Mouse (Mus musculus) thymus, postnatal 14 days (tissue): ENCODE results near the gene Tnfsf10.

ENCODE experiments used
- DNase-seq: peaks from one replicate; pipeline ENCODE4 v3.0.0; 2021

The Tnfsf10 gene

DNA sequence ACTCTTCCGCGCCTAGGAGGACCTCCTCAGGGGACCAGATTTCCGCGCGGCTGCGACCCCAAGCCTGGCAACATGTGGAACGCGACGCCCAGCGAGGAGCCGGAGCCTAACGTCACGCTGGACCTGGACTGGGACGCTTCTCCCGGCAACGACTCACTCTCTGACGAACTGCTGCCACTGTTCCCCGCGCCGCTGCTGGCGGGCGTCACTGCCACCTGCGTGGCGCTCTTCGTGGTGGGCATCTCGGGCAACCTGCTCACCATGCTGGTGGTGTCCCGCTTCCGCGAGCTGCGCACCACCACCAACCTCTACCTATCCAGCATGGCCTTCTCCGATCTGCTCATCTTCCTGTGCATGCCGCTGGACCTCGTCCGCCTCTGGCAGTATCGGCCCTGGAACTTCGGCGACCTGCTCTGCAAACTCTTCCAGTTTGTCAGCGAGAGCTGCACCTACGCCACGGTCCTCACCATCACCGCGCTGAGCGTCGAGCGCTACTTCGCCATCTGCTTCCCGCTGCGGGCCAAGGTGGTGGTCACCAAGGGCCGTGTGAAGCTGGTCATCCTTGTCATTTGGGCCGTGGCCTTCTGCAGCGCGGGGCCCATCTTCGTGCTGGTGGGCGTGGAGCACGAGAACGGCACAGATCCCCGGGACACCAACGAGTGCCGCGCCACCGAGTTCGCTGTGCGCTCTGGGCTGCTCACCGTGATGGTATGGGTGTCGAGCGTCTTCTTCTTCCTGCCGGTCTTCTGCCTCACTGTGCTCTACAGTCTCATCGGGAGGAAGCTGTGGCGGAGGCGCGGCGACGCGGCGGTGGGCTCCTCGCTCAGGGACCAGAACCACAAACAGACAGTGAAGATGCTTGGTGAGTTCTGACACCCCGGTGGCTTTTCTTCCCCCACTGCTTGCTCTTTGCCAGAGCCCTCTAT, 55.2 kb downstream of the Tnfsf10 start:
- DNase-seq, result no peak

DNA sequence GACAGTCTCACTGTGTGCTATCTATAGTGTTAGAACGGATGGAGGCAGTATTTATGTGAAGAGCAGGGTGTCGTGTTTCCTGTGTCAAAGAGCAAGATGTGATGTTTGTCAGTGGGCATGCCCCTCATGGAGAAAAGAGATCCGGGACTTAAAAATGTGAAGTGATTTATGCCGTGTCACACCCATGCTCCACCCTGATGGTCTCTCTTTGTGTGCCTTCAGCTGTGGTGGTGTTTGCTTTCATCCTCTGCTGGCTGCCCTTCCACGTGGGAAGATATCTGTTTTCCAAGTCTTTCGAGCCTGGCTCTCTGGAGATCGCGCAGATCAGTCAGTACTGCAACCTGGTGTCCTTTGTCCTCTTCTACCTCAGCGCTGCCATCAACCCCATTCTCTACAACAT, 57.6 kb downstream of the Tnfsf10 start:
- DNase-seq, result no peak

DNA sequence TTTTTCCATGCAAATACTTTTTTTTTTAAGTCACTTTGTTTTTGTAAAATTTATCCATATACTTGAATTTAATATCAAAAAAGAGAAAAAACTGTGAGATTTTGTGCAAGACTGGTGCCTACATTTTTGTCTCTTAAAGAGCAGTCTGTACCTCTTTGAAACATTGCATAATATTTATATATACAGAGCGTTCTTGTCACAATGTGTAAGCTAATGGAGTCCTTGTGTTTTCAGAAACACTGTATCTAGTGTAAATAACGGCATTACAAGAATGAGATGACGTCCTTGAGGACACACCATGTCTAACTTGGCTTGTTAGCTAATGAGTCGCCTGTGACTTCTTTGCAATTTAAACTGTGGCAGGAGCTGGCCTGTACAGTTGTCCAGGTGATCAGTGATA, 61.1 kb downstream of the Tnfsf10 start:
- DNase-seq, result no peak

DNA sequence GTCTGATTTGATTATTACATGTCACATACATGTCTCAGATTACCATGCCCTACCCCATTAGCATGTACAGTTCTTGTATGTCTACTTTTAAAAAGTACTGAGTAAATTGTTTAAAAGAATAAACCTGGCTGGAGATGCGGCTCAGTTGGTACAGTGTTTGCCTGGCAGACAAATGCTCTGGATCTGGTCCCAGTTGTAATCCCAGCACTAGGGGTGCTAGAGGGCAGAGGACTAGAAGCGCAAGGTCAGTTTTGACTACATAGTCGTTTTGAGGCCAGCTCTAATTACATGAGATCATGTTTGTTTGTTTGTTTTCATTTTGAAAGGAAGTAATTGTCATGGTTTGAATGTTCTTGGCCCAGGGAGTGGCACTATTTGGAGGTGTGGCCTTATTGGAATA, 68.0 kb downstream of the Tnfsf10 start:
- DNase-seq, result no peak

DNA sequence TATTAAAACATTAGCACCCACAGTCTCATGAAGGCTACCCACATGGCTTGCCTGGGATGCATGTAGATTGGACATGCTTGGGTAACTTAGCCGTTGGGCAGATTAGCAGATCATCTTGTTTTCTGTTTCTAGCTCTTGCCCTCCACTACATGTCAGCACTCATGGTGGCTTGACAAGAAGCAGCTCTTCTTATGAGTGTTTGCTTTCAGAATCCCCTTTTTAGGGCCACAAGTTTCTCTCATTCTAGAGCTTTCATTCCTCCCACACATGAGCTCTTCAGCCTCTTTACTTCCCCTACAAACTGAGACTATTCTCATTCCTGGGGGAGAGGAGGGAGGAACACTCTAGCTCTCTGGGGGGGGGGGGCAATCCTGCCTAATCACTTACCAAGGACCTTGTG, 73.1 kb downstream of the Tnfsf10 start:
- DNase-seq, result no peak
